Mouse (Mus musculus): Measurements from ENCODE around the gene Rapgef2. TPM values are rescaled to one million over a fixed set of nuclear protein-coding genes. Genes with fewer than 3 reads are reported as not detected.
"Not testable (repeated sequence)": the region's sequence is repeated elsewhere in the genome, so short reads cannot be mapped to it uniquely, and the experiment has no call there.

Gene Rapgef2
- total RNA-seq, 2 experiments from 2014 or later, result 22.9 to 23.0 TPM

DNA sequence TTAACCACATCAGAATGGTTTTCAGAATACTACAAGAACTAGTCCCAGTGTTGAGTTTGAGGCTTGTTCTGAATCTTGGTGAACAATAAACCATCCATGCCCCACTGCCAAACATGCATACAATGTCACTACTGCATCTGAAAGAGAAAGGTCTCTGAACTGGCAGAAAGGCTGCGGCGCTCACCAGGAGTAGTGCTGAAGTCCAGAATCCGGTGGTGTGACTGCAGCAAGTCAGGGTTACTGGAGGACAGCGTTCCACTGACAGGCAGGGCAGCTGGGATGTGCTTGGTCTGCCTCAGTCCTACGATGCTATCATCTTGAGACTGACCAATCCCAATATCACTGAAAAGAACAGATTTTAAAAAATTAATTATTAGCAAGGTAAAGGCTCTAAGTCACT lies 197.9 kb downstream of the Rapgef2 start:
- DNase-seq, result no peak

DNA sequence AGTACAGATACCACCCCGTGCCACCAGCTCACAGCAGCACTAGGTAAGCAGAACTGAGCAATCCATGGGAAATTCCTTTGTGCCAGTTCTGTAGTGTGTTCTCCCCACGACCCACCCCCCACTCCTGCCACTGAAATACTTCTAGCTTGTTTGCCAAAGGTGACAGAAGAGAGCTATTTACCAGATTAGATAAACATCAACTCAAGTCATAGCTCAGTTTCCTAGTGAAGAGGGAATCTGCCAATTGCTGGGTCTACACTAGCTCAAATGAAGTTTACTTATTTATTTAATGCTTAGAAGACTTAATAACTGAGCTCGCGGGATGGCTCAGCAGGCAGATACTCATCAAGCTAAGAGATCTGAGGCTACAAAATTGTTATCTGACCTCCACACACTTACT lies 200.0 kb downstream of the Rapgef2 start:
- no peak for DNase-seq

DNA sequence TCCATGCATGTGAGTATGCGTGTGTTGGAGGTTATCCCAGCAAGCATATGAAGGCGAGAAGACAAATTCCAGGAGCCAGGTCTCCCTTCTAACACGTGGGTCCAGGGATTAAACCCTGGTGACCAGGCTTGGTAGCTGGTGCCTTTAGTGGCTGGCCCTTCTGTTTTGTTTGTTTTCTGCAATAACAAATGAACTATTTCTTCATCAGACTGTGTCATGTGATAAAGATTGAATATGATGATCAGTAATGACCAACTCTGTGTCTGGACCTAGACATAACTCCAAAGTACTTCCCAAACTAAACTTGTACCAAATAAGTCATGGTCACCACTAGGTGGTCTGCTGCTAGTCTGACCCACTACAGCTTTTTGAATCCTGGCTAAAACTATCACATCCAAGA lies 202.4 kb downstream of the Rapgef2 start:
- no peak for DNase-seq

- DNase-seq, result no peak
These were observed 203.3 kb downstream of the Rapgef2 start for GRCm38 (mm10) chr3:79083030-79083429.

DNA sequence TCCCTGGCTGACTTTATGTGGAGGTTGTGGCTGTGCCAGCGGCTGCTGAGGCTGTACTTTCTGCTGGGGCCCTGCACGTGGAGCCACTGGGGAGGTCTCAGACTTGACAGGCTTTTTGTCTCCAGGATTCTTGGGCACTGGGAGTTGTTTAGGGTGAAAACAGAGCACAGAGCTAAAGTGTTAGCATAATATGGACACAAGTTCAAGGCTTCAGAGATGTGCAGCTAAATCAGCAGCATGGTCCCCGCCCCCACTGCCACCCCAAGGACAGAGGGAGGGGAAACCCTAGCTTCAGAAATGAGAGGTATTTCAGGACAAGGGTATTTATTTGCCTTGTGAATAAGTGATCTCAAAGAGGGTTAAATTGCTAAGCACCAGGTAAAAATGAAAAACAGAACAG lies 207.2 kb downstream of the Rapgef2 start:
- peak; percentile 26 to 48 for DNase-seq

DNA sequence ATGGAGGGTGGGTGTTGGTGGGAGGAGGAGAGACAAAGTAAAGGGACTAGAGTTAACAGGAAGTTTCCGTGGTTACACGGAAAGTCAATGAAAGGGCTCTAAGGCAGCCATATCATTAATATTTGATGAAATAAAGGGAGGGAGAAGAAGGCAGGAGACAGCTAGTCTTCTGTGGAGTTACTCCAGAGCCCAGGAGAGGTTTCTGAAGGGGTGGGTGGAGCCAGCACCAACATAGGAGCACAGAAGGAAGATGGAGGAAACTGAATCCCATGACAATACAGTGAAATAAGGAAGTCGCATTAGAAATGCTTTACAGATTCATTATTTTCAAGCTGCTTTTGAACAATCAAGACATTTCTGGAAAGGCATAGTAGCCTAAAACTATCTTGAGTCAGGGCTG lies 211.3 kb downstream of the Rapgef2 start:
- no peak for DNase-seq

DNA sequence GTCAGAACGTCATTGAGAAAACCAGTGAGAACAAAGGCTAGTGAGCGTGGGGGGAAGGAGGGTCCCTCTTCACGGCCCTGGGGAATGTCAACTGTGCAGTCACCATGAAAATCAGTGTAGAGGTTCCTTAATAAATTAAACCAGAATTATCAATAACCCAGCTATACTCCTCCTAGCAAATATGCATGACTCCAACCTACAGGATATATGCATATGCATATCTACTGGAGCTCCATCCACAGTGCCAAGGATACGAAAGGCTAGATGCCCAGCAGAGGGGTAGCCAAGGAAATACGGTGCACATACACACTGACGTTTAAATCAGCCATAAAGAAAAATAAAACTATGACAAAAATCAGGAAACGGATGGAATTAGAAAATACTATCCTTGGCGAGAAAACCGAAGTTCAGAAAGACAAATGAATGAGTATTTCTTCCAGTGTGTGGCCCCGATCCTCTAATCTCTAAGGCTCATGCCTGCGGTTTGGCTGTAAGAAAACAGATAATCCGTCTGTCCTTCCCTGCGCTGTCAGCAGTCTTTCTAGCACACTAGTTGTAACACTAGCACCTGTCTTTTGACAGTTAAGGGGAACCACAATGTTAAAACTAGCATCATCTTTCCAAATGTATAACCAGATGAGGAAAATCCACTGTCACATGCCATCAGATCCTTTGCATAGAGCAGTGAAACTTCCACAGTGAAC lies 212.6 kb downstream of the Rapgef2 start:
- DNase-seq, result no peak

DNA sequence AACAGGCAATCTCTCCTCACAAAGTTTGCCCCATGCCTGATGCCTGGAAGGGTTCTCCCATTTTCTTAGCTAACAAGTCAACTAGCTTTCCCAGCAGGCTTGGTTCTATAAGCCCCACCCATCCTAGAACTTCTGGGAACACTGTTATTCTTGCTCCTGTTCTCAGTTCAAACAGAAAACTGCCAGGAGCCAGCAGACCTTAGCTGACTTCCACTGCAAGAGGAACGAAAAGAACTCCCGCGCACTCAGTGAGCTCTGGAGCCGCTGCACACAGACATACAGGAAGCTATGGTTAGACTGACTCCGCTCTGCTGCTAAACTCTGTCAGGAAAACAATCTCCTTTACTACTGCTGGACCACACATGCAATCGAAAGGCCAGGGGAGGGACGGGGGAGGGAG lies 214.8 kb downstream of the Rapgef2 start:
- DNase-seq, result peak in 1 of 2 experiments; percentile 19

GRCm38 (mm10) chr3:79069891-79070290 lies 216.4 kb downstream of the Rapgef2 start:
- DNase-seq, result no peak

- no peak for DNase-seq
These were observed 217.3 kb downstream of the Rapgef2 start for GRCm38 (mm10) chr3:79068976-79069375.

GRCm38 (mm10) chr3:79066455-79067055 lies 219.8 kb downstream of the Rapgef2 start:
- no peak for DNase-seq

DNA sequence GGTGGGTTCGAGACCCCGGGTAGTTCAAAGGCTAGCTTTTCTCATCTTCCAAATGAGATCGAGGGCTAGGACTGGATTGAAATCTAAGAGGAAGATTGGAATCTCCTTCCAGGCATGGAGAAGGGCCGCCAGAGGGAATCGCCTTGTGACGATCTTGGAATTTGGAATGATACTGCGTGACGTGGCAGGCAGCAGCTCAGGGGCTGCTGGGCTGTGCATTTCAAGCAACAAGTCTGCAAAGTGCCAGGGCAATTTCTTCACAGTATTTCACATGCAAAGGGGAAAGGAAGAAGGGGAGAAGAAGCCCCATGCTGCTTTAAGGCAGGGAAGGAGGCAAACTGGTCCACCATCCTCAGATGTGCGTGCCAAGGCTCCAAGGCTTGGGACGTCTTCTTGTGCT lies 222.2 kb downstream of the Rapgef2 start:
- no peak for DNase-seq

- DNase-seq, result no peak
These were observed 224.9 kb downstream of the Rapgef2 start for GRCm38 (mm10) chr3:79061426-79061825.

DNA sequence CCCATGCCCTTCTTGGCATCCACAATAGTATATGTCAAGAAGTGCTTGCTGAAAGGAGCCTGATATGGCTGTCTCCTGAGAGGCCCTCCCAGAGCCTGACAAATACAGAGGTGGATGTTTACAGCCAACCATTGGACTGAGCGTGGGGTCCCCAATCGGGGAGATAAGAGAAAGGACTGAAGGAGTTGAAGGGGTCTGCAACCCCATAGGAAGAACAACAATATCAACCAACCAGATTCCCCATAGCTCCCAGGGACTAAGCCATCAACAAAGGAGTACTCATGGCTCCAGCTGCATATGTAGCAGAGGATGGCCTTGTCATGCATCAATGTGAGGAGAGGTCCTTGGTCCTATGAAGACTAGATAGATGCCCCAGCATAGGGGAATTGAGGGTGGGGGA lies 227.8 kb downstream of the Rapgef2 start:
- DNase-seq, result not testable (repeated sequence)

- DNase-seq, result no peak
These were observed 241.1 kb downstream of the Rapgef2 start for GRCm38 (mm10) chr3:79045251-79045650.

GRCm38 (mm10) chr3:79042973-79043372 lies 243.3 kb downstream of the Rapgef2 start:
- DNase-seq, result no peak

DNA sequence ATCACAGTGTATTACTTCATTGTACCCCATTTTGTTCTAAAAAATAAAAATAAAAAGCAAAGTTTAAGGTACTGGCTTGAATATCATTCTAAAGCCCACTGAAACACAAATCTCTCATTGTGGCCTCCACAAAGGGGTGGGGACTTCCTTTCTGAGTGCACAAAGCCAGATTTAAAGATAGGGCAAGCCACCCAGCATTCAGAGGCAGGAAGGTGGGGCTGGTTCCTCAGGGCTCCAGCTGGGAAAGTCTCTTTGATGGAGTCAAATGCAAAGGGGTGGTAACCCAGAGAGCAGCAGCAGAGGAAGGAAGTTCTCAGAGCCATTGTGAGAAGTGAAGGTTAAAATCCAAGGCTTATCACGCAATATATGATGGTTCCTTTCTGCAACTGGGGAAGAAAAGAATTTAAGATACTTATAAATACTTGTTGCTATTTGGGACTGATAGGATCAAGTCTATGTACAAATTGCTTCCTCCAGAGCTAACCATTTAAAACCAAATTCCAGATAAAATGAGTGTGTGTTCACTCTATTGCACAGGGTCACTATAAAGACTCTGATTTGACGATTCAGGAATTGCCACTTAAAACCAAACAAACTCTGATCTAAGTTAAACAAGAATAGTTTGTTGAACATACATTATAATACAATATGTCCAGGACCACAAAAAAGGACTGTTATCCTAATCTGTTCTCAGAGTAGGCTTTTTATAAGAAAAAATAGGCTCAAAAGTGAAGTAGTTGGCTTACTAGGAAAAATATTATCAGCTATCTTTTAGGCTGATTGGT lies 246.5 kb downstream of the Rapgef2 start:
- DNase-seq, result no peak

- no peak for DNase-seq
These were observed 247.3 kb downstream of the Rapgef2 start for GRCm38 (mm10) chr3:79039008-79039407.

GRCm38 (mm10) chr3:79034457-79034856 lies 251.9 kb downstream of the Rapgef2 start:
- DNase-seq, result no peak

DNA sequence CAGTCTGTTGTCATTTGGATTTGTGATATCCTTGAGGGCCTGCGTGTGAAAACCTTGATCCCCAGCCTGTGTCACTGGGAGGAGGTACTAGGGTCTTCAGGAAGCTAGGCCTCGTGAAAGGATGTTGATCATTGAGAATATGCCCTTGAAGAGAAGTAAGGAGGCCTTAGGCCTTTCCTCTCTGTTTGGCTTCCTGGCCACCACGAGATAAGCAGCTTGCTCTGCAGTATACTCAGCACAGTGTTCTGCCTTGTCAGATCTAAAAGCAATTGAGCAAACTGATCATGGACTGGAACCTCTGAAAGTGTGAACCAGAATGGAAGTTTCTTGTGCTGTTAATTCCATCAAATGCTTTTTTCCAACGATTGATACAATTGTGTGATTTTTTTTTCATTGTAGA lies 255.5 kb downstream of the Rapgef2 start:
- DNase-seq, result no peak

GRCm38 (mm10) chr3:79028153-79028878 lies 258.0 kb downstream of the Rapgef2 start:
- DNase-seq, result no peak

DNA sequence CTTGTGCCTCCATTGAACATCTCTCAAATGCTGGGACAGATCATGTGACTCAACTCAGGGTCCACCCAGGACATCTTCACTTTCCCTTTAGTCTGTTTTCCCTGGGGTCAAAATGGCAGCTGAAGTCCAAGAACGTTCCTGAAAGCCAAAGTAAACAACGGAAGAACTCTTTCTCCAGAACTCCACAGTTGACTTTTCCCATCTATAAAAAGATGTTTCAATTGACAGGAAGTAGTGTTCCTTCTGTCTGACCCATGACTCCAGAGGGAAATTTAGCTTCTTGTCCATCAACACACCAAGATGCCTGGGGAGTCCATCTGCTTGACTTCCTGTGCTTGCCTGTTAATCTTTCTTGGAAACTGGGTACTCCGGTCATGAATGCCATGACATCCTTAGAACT lies 260.3 kb downstream of the Rapgef2 start:
- no peak for DNase-seq
